Mouse (Mus musculus) lung, adult 2 months (tissue): Measurements from ENCODE around the gene Fmc1.

Experiments used
- CTCF ChIP-seq: fragments of 200-500 bp; IDR thresholded peaks from 2 replicates; pipeline ENCODE4 v1.5.1; 2011; ENCODE audit warnings: mild to moderate bottlenecking, low read length, control low read depth; ENCODE audit not compliant: insufficient read depth
- POLR2A ChIP-seq: fragments of 200-500 bp; IDR thresholded peaks from 2 replicates; pipeline ENCODE4 v1.6.1; 2011; ENCODE audit warnings: low read depth, mild to moderate bottlenecking, control low read depth, low read length, borderline replicate concordance; ENCODE audit errors: extremely low read depth

- TF ChIP-seq CTCF (0 out of 2 replicates have a peak, but pooled peaks have one; percentile 3), POLR2A (no peak)
These were observed 2.0 kb upstream of the Fmc1 start for GRCm38 (mm10) chr6:38531211-38531820.
